Mouse (Mus musculus): ENCODE measurements around the gene Sec31a. TPM values are rescaled to one million over a fixed set of nuclear protein-coding genes. Genes with fewer than 3 reads are reported as not detected.
"Not testable (repeated sequence)": the region's sequence is repeated elsewhere in the genome, so short reads cannot be mapped to it uniquely, and the experiment has no call there.

Gene Sec31a
- total RNA-seq (2021) = 100 to 1,000 TPM; 115 to 121 TPM

- intact Hi-C loops (cut with DNase I) = no loop called here
- DNase-seq (ENCODE audit: low spot score in 2 of 2) = peak; percentile 97 to 99
Measured at GRCm38 (mm10) chr5:100415761-100416590, at the start of gene Sec31a. TSS of gene Sec31a (minus strand) at chr5:100416234.

- no peak for DNase-seq (ENCODE audit: low spot score in 2 of 2)
- intact Hi-C loops (cut with DNase I) = no loop called here
Measured at GRCm38 (mm10) chr5:100462374-100462773, 46.3 kb upstream of the Sec31a start.

GRCm38 (mm10) chr5:100461526-100461925 is 45.5 kb upstream of the Sec31a start:
- intact Hi-C loops (cut with DNase I) = no loop called here
- DNase-seq (ENCODE audit: low spot score in 2 of 2) = no peak

GRCm38 (mm10) chr5:100459468-100459867 is 43.4 kb upstream of the Sec31a start:
- DNase-seq (ENCODE audit: low spot score in 2 of 2) = no peak
- intact Hi-C loops (cut with DNase I) = no loop called here

GRCm38 (mm10) chr5:100451871-100452270 is 35.8 kb upstream of the Sec31a start:
- intact Hi-C loops (cut with DNase I) = no loop called here
- no peak for DNase-seq (ENCODE audit: low spot score in 2 of 2)

- intact Hi-C loops (cut with DNase I) = no loop called here
- no peak for DNase-seq (ENCODE audit: low spot score in 2 of 2)
Measured at GRCm38 (mm10) chr5:100438796-100439195, 22.8 kb upstream of the Sec31a start.

GRCm38 (mm10) chr5:100437917-100438316 is 21.9 kb upstream of the Sec31a start:
- DNase-seq (ENCODE audit: low spot score in 2 of 2) = no peak
- intact Hi-C loops (cut with DNase I) = no loop called here

GRCm38 (mm10) chr5:100437086-100437485 is 21.1 kb upstream of the Sec31a start:
- no peak for DNase-seq (ENCODE audit: low spot score in 2 of 2)
- intact Hi-C loops (cut with DNase I) = no loop called here

- intact Hi-C loops (cut with DNase I) = no loop called here
- DNase-seq (ENCODE audit: low spot score in 2 of 2) = no peak
Measured at GRCm38 (mm10) chr5:100430966-100431365, 14.9 kb upstream of the Sec31a start.

GRCm38 (mm10) chr5:100430076-100430390 is 14.0 kb upstream of the Sec31a start:
- intact Hi-C loops (cut with DNase I) = no loop called here
- DNase-seq (ENCODE audit: low spot score in 2 of 2) = peak in 1 of 2 experiments; percentile 18

GRCm38 (mm10) chr5:100429344-100430075 is 13.5 kb upstream of the Sec31a start:
- DNase-seq (ENCODE audit: low spot score in 2 of 2) = peak; percentile 92 to 93
- intact Hi-C loops (cut with DNase I) = loop anchor here (5.0 kb wide), 2 partner anchors 68 to 88 kb away; partner anchors contain the start of gene Cops4

- DNase-seq (ENCODE audit: low spot score in 2 of 2) = no peak
- intact Hi-C loops (cut with DNase I) = loop anchor here (5.0 kb wide), 2 partner anchors 68 to 88 kb away; partner anchors contain the start of gene Cops4
Measured at GRCm38 (mm10) chr5:100428734-100429343, 12.8 kb upstream of the Sec31a start.

- DNase-seq (ENCODE audit: low spot score in 2 of 2) = peak in 1 of 2 experiments; percentile 35
- intact Hi-C loops (cut with DNase I) = loop anchor here (5.0 kb wide), 2 partner anchors 69 to 89 kb away; partner anchors contain the start of gene Cops4
Measured at GRCm38 (mm10) chr5:100428031-100428733, 12.1 kb upstream of the Sec31a start.

- DNase-seq (ENCODE audit: low spot score in 2 of 2) = peak in 1 of 2 experiments; percentile 16
- intact Hi-C loops (cut with DNase I) = loop anchor here (5.0 kb wide), 2 partner anchors 70 to 90 kb away; partner anchors contain the start of gene Cops4
Measured at GRCm38 (mm10) chr5:100427276-100427675, 11.2 kb upstream of the Sec31a start.

- not testable (repeated sequence) for DNase-seq (ENCODE audit: low spot score in 2 of 2)
- intact Hi-C loops (cut with DNase I) = loop anchor here (5.0 kb wide), 2 partner anchors 71 to 91 kb away; partner anchors contain the start of gene Cops4
Measured at GRCm38 (mm10) chr5:100425823-100426222, 9.8 kb upstream of the Sec31a start.

- no peak for DNase-seq (ENCODE audit: low spot score in 2 of 2)
- intact Hi-C loops (cut with DNase I) = no loop called here
Measured at GRCm38 (mm10) chr5:100424252-100424651, 8.2 kb upstream of the Sec31a start.

- intact Hi-C loops (cut with DNase I) = no loop called here
- no peak for DNase-seq (ENCODE audit: low spot score in 2 of 2)
Measured at GRCm38 (mm10) chr5:100423626-100424025, 7.6 kb upstream of the Sec31a start.

- DNase-seq (ENCODE audit: low spot score in 2 of 2) = no peak
- intact Hi-C loops (cut with DNase I) = no loop called here
Measured at GRCm38 (mm10) chr5:100418861-100419260, 2.8 kb upstream of the Sec31a start.

- intact Hi-C loops (cut with DNase I) = no loop called here
- no peak for DNase-seq (ENCODE audit: low spot score in 2 of 2)
Measured at GRCm38 (mm10) chr5:100418077-100418476, 2.0 kb upstream of the Sec31a start.
